Mouse (Mus musculus) gastrocnemius, postnatal 14 days (tissue): ENCODE measurements around the gene Pole4. TPM values are rescaled to one million over a fixed set of nuclear protein-coding genes. Genes with fewer than 3 reads are reported as not detected.
"Not testable (repeated sequence)": the region's sequence is repeated elsewhere in the genome, so short reads cannot be mapped to it uniquely, and the experiment has no call there.

Experiments used
- DNase-seq: peaks from one replicate; pipeline ENCODE4 v3.0.0; 2021; ENCODE audit warnings: mixed read lengths
- intact Hi-C: fragments of 180-260 bp; cut with DNase I; formaldehyde crosslinking; loops from one replicate; pipeline ENCODE4 v1.15.1; 2025; ENCODE audit warnings: low total_unique reads
- total RNA-seq, 2 experiments: library from RNA; stranded (reverse); gene quantifications; 2 replicates each; pipeline ENCODE4 v1.2.3; 2021

Gene Pole4
- total RNA-seq, 2 experiments from 2014 or later = 22.0 to 22.9 TPM

DNA sequence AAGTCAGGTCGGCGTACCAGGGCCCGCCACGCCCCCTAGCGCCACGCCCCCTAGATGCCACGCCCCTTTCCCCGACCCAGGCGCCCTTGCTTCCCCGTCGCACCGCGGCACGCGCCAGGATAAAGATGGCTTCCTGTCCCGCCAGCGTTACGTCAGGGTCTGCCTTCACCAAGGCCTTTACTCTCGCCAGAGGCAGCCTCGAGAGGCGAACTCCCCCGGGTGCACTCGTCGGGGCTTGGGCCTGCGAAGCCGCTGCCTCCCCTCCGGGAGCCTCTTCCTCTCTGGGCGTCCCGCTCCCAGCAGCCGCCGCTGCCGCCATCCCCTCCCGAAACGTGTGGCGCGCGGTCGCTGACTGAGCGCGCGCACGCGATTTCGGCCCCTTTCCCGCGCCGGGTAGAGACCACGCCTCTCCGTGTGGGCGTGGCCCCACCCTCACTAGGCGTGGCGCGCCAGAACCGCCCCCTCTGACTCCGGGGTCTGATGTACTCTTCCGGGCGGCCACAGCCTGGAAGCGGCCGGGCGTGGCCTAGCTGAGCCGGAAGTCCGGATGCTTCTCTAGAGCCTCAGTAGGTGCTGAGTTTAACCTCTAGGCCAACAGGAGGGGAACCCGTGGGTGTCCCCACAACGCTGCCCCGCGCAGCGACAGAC, 52.5 kb downstream of the Pole4 start:
- DNase-seq = peak; percentile 96
- intact Hi-C loops = no loop called here

- no peak for DNase-seq
These were observed 56.1 kb downstream of the Pole4 start for GRCm38 (mm10) chr6:82649096-82649495.

GRCm38 (mm10) chr6:82647940-82648655, 57.1 kb downstream of the Pole4 start:
- no peak for DNase-seq
- intact Hi-C loops = no loop called here

More at GRCm38 (mm10) chr6:82649096-82649495, 56.1 kb downstream of the Pole4 start:
- intact Hi-C loops = no loop called here

- intact Hi-C loops = no loop called here
- no peak for DNase-seq
These were observed 58.2 kb downstream of the Pole4 start for GRCm38 (mm10) chr6:82647001-82647400.

DNA sequence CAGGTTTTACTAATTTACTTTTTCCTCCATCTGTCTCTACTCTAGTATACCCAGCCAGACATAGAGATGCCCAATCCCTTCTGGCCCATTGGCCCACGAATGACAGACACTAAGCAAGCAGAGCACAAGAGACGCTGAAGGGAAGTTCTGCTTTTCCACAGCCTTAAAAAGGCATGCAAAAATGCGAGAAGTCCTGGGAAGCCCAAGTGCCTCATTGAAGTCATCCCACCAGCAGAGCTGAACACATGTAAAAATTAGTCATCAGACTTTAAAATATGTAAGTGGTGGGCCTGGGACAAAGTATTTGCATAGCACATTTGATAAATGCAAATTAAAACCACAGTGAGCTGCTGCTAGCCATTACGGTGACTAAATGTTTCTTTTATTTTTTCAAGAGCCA, 65.1 kb downstream of the Pole4 start:
- DNase-seq = no peak
- intact Hi-C loops = no loop called here

- intact Hi-C loops, DNase-seq: not testable (repeated sequence)
These were observed 79.8 kb downstream of the Pole4 start for GRCm38 (mm10) chr6:82625331-82625730.

DNA sequence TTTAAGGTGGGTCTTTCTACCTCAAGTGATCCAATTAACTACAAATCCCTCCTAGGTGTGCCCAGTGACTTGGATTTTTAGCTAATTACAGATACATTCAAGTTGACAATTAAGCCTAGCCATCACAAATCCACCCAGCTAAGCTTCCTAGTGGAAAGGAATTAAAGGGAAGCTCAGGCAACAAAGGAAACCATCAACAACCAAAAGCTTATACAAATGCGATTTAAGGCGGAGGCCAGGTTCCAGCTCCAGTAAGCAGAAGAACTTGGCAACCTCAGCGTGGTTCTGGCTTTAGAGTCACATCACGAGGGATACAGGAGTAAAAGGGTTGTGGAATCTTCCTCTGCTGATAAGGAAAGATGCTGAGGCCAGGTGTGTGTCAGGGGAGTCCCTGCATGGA, 92.0 kb downstream of the Pole4 start:
- no peak for DNase-seq
- intact Hi-C loops = no loop called here

- intact Hi-C loops = no loop called here
- DNase-seq = no peak
These were observed 94.1 kb downstream of the Pole4 start for GRCm38 (mm10) chr6:82611049-82611448.

- intact Hi-C loops = no loop called here
These were observed 95.7 kb downstream of the Pole4 start for GRCm38 (mm10) chr6:82609339-82609926.

GRCm38 (mm10) chr6:82608756-82609155, 96.4 kb downstream of the Pole4 start:
- DNase-seq = no peak
- intact Hi-C loops = no loop called here

More at GRCm38 (mm10) chr6:82609339-82609926, 95.7 kb downstream of the Pole4 start:
- DNase-seq = no peak

- intact Hi-C loops = no loop called here
These were observed 100.4 kb downstream of the Pole4 start for GRCm38 (mm10) chr6:82604791-82605190.

DNA sequence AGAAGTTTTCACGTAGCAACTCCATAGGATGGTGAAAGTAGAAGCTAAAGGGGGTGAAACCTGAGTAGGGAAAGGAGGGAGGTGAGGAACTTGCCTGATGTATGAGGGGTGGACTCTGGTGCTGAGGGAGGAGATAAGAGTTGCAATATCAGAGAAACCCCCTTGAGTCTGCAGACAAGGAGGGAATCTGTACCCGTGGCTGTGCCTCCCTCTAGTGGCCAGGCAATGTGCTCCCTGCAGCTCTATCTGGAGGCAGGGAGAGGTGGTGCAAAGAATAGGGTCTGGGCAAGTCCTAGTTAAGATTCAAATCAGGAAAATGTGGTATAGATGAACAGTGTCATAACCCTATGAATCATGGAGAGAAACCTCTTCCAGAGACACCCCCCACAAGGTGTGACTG, 101.5 kb downstream of the Pole4 start:
- no peak for DNase-seq
- intact Hi-C loops = no loop called here

More at GRCm38 (mm10) chr6:82604791-82605190, 100.4 kb downstream of the Pole4 start:
- no peak for DNase-seq

- intact Hi-C loops = no loop called here
- no peak for DNase-seq
These were observed 101.9 kb downstream of the Pole4 start for GRCm38 (mm10) chr6:82603228-82603627.

- DNase-seq = no peak
- intact Hi-C loops = no loop called here
These were observed 109.6 kb downstream of the Pole4 start for GRCm38 (mm10) chr6:82595461-82596090.

DNA sequence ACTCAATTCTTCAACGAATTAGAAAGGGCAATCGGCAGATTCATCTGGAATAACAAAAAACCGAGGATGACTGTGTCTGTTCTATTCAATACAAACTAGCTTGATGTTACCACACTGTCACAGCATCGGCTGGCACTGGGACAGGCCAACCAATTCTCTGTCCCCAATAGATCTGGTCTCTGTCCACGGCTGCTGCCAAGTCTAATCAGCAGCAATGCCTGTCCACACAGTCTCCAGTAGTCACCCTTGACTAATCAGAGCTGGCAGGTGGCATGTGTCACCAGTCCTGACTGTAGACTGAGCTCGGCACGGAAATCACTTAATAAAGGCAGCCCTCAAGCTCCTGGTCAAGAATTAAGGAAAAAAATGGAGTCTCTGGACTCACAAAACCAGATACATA, 115.8 kb downstream of the Pole4 start:
- DNase-seq = no peak
- intact Hi-C loops = no loop called here

- intact Hi-C loops = no loop called here
These were observed 119.8 kb downstream of the Pole4 start for GRCm38 (mm10) chr6:82585396-82585795.

DNA sequence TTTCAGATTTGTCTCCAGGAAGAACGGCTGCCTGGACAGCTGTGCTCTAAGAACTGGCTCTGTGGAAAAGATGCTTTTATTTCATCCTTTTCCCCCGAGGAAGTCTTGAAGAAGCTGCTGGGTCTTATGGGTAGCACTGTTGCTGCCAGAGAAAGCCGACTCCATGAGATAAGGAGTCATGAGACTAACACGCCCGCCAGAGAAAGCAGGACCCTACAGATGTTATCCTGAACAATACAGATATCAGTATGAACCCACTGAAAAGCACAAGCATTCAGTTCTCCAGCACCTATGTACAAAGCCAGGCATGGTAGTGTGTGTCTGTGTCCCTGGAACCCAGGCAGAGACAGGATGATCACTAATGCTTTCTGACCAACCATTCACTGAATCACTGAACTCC, 129.7 kb downstream of the Pole4 start:
- intact Hi-C loops = no loop called here
- no peak for DNase-seq

More at GRCm38 (mm10) chr6:82585396-82585795, 119.8 kb downstream of the Pole4 start:
- DNase-seq = no peak
